Mouse (Mus musculus) inflammation-experienced regulatory T-cells, adult 16 weeks (primary cell): Measurements from ENCODE around the gene Ankrd34c. TPM values are rescaled to one million over a fixed set of nuclear protein-coding genes. Genes with fewer than 3 reads are reported as not detected.

ENCODE experiments used
- polyA plus RNA-seq: library from polyadenylated mRNA; unstranded; fragments of 100-300 nt; shearing (Covaris generic); gene quantifications from one replicate; pipeline ENCODE4 v1.2.1, GENCODE M21; 2017

Ankrd34c gene
- polyA plus RNA-seq = not detected

DNA sequence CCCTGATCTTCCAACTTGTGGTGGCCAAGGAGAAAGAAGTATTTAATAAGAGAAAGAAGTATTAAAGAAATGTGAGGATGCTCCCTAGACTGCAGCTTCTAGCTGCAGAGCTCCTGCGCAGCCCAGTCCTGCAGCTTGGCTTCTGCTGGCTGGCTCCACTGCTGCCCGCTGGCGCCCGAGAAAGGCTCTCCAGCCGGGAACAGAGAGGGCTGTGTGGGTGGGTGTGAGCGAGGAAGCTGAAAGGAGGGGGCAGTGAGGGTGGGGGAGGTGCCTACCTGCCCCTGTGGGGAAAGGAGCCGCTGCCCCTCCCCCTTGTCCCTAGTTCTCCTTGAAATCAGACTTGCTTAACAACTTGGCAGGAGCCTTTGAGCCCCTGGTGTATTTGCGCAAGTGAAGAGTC is at the start of gene Ankrd34c:
Gene Ankrd34c (minus strand): TSS at position 181 of the 400 bp plus-strand sequence.

DNA sequence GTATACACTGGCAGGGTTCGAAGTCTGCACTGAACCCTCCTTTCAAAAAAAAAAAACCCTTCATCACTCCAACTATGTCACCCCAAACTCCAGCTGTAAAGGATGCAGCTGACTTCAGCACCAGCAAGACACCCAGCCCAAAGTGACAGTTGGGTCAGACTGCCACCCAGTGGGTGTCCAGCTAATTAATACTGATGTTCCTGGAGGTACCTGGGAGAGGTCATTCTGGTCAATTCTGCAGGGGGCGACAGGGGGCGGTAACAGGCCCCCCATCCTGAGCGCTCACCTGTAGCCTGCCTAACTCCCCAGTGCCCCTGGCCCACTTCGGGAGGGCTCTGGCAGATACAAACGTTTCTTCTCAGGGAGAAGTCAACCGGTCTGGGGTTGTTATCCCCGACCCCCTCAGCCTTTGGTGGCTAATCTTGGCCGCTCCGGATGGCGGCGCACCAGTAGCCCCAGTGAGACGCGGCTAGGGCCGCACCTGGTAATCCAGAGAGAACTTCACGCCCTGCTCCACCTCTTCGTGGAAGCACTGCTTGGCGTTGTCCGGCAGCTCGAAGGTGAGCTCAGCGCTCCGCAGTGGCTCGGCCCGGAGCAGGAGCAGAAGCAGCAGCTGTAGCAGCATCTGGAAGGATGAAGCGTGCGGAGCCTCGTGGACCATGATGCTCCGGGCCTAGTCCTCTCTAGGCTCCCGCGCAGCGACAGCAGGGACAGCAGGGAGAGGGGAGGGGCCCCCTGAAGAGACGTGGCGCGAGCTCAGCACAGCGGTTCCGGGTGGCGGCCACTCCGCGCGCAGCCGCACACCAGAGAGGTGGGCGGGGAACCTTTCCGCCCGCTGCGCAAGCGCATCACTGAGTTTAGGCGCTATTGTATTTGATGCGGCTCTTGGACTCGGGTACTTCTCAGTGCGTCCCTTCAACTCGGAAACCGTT is 33.7 kb downstream of the Ankrd34c start, which contains the start of gene Tmed3:
Gene Tmed3 (minus strand): TSS at position 804 of the 932 bp plus-strand sequence.

Other genes with a start within 250 kb of the Ankrd34c start
- not detected for gene Minar1, start 115.3 kb downstream of the Ankrd34c start, polyA plus RNA-seq
- 51.5 TPM for gene Tmed3, start 33.4 kb downstream of the Ankrd34c start, polyA plus RNA-seq
- gene Rasgrf1, start 171.4 kb upstream of the Ankrd34c start, polyA plus RNA-seq = 0.10 TPM